Mouse (Mus musculus): ENCODE measurements around the gene Timm22.

The Timm22 gene

GRCm38 (mm10) chr11:76406702-76407583 is at the start of gene Timm22:
Gene Timm22 (plus strand): TSS chr11:76406952.
- peak; percentile 96 to 98 for DNase-seq

- DNase-seq: no peak
These were observed 49.3 kb upstream of the Timm22 start for GRCm38 (mm10) chr11:76357464-76357863.

- peak; percentile 23 to 40 for DNase-seq
These were observed 48.0 kb upstream of the Timm22 start for GRCm38 (mm10) chr11:76358628-76359320.

- DNase-seq: no peak
These were observed 46.5 kb upstream of the Timm22 start for GRCm38 (mm10) chr11:76360255-76360654.

GRCm38 (mm10) chr11:76361422-76361821 is 45.3 kb upstream of the Timm22 start:
- no peak for DNase-seq

- no peak for DNase-seq
These were observed 43.6 kb upstream of the Timm22 start for GRCm38 (mm10) chr11:76363178-76363577.

GRCm38 (mm10) chr11:76363636-76364035 is 43.1 kb upstream of the Timm22 start:
- no peak for DNase-seq

- no peak for DNase-seq
These were observed 42.7 kb upstream of the Timm22 start for GRCm38 (mm10) chr11:76364038-76364437.

GRCm38 (mm10) chr11:76366720-76367119 is 40.0 kb upstream of the Timm22 start:
- DNase-seq: no peak

- no peak for DNase-seq
These were observed 36.3 kb upstream of the Timm22 start for GRCm38 (mm10) chr11:76370491-76370890.

- DNase-seq: no peak
These were observed 34.6 kb upstream of the Timm22 start for GRCm38 (mm10) chr11:76372120-76372519.

- DNase-seq: no peak
These were observed 34.2 kb upstream of the Timm22 start for GRCm38 (mm10) chr11:76372534-76372933.

- peak; percentile 80 to 91 for DNase-seq
These were observed 32.1 kb upstream of the Timm22 start for GRCm38 (mm10) chr11:76374491-76375185.

GRCm38 (mm10) chr11:76376425-76376824 is 30.3 kb upstream of the Timm22 start:
- DNase-seq: no peak

GRCm38 (mm10) chr11:76379921-76380544 is 26.7 kb upstream of the Timm22 start:
- peak; percentile 29 to 40 for DNase-seq

GRCm38 (mm10) chr11:76381201-76381885 is 25.4 kb upstream of the Timm22 start:
- no peak for DNase-seq

- no peak for DNase-seq
These were observed 23.9 kb upstream of the Timm22 start for GRCm38 (mm10) chr11:76382711-76383324.

GRCm38 (mm10) chr11:76384307-76384706 is 22.4 kb upstream of the Timm22 start:
- no peak for DNase-seq

GRCm38 (mm10) chr11:76385017-76385416 is 21.7 kb upstream of the Timm22 start:
- DNase-seq: no peak

- DNase-seq: no peak
These were observed 21.0 kb upstream of the Timm22 start for GRCm38 (mm10) chr11:76385746-76386145.

- DNase-seq: no peak
These were observed 19.7 kb upstream of the Timm22 start for GRCm38 (mm10) chr11:76387097-76387496.

GRCm38 (mm10) chr11:76388711-76389110 is 18.0 kb upstream of the Timm22 start:
- no peak for DNase-seq
